Mouse (Mus musculus) ES-E14 (cell line): Measurements from ENCODE around the gene Thbs1.

Experiments
- MAFK ChIP-seq: IDR thresholded peaks from 2 replicates; pipeline ENCODE4 v1.6.1; 2014; ENCODE audit warnings: mild to moderate bottlenecking, low read depth, low read length, inconsistent platforms; ENCODE audit not compliant: insufficient read depth
- ZC3H11A ChIP-seq: IDR thresholded peaks from 2 replicates; pipeline ENCODE4 v1.6.1; 2012; ENCODE audit warnings: low read depth, mild to moderate bottlenecking, inconsistent platforms, low read length, borderline replicate concordance

- TF ChIP-seq MAFK (no peak), ZC3H11A (no peak)
These were observed 47.4 kb upstream of the Thbs1 start for GRCm38 (mm10) chr2:118064121-118064764.
